Mouse (Mus musculus): Measurements from ENCODE around the gene Vmn2r74. TPM values are rescaled to one million over a fixed set of nuclear protein-coding genes. Genes with fewer than 3 reads are reported as not detected.

Gene Vmn2r74
- polyA plus RNA-seq (2015; fragmentation: Nextera tagmentation; extraction: Ambion mirVana): not detected in 2 replicates

DNA sequence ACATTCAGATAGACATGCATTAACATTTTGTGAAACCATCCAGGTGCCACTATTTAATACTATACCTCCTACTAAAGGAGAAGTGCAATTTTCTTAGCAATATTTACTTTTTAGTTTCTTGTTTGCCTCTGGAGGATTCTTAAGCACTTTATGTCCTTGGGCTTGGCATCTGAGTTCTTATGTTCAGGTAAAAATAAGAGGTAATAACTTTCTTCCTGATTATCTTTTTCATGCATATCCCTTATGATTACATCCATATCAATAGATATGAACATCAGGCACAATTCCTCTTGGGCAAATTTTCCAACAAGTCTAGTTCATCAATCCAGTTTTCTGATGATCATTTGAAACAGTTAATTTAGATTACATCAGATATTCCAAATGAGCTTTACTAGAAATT lies at the start of gene Vmn2r74:
TSS of gene Vmn2r74 (minus strand) at position 101 of the 400 bp plus-strand sequence.

Other genes starting within 250 kb of the Vmn2r74 start
- not detected in 2 replicates for gene Vmn2r72, start 206.5 kb downstream of the Vmn2r74 start, polyA plus RNA-seq (2015; fragmentation: Nextera tagmentation; extraction: Ambion mirVana)
- not detected in 2 replicates for gene Vmn2r73, start 85.4 kb downstream of the Vmn2r74 start, polyA plus RNA-seq (2015; fragmentation: Nextera tagmentation; extraction: Ambion mirVana)
- not detected in 2 replicates for gene Vmn2r75, start 210.1 kb upstream of the Vmn2r74 start, polyA plus RNA-seq (2015; fragmentation: Nextera tagmentation; extraction: Ambion mirVana)

Data from adrenal gland, postnatal 0 days (tissue).